Mouse (Mus musculus): ENCODE data around the gene Pitpnm2. TPM values are rescaled to one million over a fixed set of nuclear protein-coding genes. Genes with fewer than 3 reads are reported as not detected.
A peak's percentile ranks its signal among the peaks of the same experiment; 100 is the strongest.

Gene Pitpnm2
- polyA plus RNA-seq, 1 experiment: 5.3 TPM

- H3K4me3 ChIP-seq: no peak overlapping the region
- no peak overlapping the region for H3K4me2 ChIP-seq (ENCODE audit: low read depth)
- no peaks in the 10 kb centered on the region for H3K79me2 ChIP-seq (ENCODE audit: control insufficient read depth, insufficient read depth)
- no peaks in the 10 kb centered on the region for H3K27me3 ChIP-seq (ENCODE audit: control insufficient read depth, insufficient read depth, insufficient read length)
- TF ChIP-seq REST (IDR thresholded peaks at IDR 0.05; ENCODE audit: insufficient read depth, insufficient read length) (no peak), POLR2A (IDR thresholded peaks at IDR 0.05; ENCODE audit: insufficient read length, low read depth) (no peak), MYOG (IDR thresholded peaks at IDR 0.05; ENCODE audit: control insufficient read depth in 1 of 3, insufficient read depth in 1 of 3, insufficient read length in 2 of 3, low read depth in 2 of 3) (no peak), TCF12 (IDR thresholded peaks at IDR 0.05; ENCODE audit: insufficient read depth, poor library complexity, severe bottlenecking) (no peak)
- no peaks in the 10 kb centered on the region for H3K36me3 ChIP-seq (ENCODE audit: control insufficient read depth, insufficient read depth)
- no peak overlapping the region for H3ac ChIP-seq (ENCODE audit: control insufficient read depth, insufficient read length)
Observed at GRCm38 (mm10) chr5:124169224-124169621, 80.3 kb downstream of the Pitpnm2 start.

- Histone ChIP-seq H3K4me2 (ENCODE audit: low read depth) (no peak overlapping the region), H3ac (ENCODE audit: control insufficient read depth, insufficient read length) (no peak overlapping the region), H3K36me3 (ENCODE audit: control insufficient read depth, insufficient read depth) (no peaks in the 10 kb centered on the region), H3K4me3 (no peak overlapping the region), H3K79me2 (ENCODE audit: control insufficient read depth, insufficient read depth) (no peaks in the 10 kb centered on the region), H3K27me3 (ENCODE audit: control insufficient read depth, insufficient read depth, insufficient read length) (no peaks in the 10 kb centered on the region)
- TF ChIP-seq MYOG (IDR thresholded peaks at IDR 0.05; ENCODE audit: control insufficient read depth in 1 of 3, insufficient read depth in 1 of 3, insufficient read length in 2 of 3, low read depth in 2 of 3): no peak
- TF ChIP-seq MYOD1 (IDR thresholded peaks at IDR 0.05; ENCODE audit: control insufficient read depth in 1 of 3, insufficient read length in 2 of 3, low read depth in 2 of 3): peak in 1 of 3 experiments; percentile 8
Observed at GRCm38 (mm10) chr5:124168428-124169223, 80.9 kb downstream of the Pitpnm2 start.

- H3K27me3 ChIP-seq (ENCODE audit: control insufficient read depth, insufficient read depth, insufficient read length): no peaks in the 10 kb centered on the region
- no peaks in the 10 kb centered on the region for H3K79me2 ChIP-seq (ENCODE audit: control insufficient read depth, insufficient read depth)
- H3K4me3 ChIP-seq: no peak overlapping the region
- no peak overlapping the region for H3ac ChIP-seq (ENCODE audit: control insufficient read depth, insufficient read length)
- TF ChIP-seq POLR2AphosphoS2 (IDR thresholded peaks at IDR 0.05; ENCODE audit: insufficient read length, low read depth) (no peak), E2F4 (IDR thresholded peaks at IDR 0.05; ENCODE audit: insufficient read depth) (no peak), MAX (IDR thresholded peaks at IDR 0.05; ENCODE audit: low read depth) (no peak), REST (IDR thresholded peaks at IDR 0.05; ENCODE audit: insufficient read depth, insufficient read length) (no peak), MYOD1 (IDR thresholded peaks at IDR 0.05; ENCODE audit: control insufficient read depth in 1 of 3, insufficient read length in 2 of 3, low read depth in 2 of 3) (no peak), CEBPB (IDR thresholded peaks at IDR 0.05; ENCODE audit: insufficient read depth, poor library complexity, severe bottlenecking) (no peak), SRF (IDR thresholded peaks at IDR 0.05; ENCODE audit: control insufficient read depth, insufficient read length, low read depth) (no peak), POLR2A (IDR thresholded peaks at IDR 0.05; ENCODE audit: insufficient read length, low read depth) (no peak), USF1 (IDR thresholded peaks at IDR 0.05; ENCODE audit: low read depth) (no peak), TCF3 (IDR thresholded peaks at IDR 0.05; ENCODE audit: insufficient read length, low read depth) (no peak), TCF12 (IDR thresholded peaks at IDR 0.05; ENCODE audit: insufficient read depth, poor library complexity, severe bottlenecking) (no peak), MYOG (IDR thresholded peaks at IDR 0.05; ENCODE audit: control insufficient read depth in 1 of 3, insufficient read depth in 1 of 3, insufficient read length in 2 of 3, low read depth in 2 of 3) (no peak)
- H3K4me2 ChIP-seq (ENCODE audit: low read depth): no peak overlapping the region
- H3K36me3 ChIP-seq (ENCODE audit: control insufficient read depth, insufficient read depth): no peaks in the 10 kb centered on the region
Observed at GRCm38 (mm10) chr5:124167621-124168020, 81.9 kb downstream of the Pitpnm2 start.

GRCm38 (mm10) chr5:124166741-124167140 lies 82.8 kb downstream of the Pitpnm2 start:
- TF ChIP-seq TCF3 (IDR thresholded peaks at IDR 0.05; ENCODE audit: insufficient read length, low read depth): no peak
- no peak for TF ChIP-seq TCF12 (IDR thresholded peaks at IDR 0.05; ENCODE audit: insufficient read depth, poor library complexity, severe bottlenecking)
- TF ChIP-seq MAX (IDR thresholded peaks at IDR 0.05; ENCODE audit: low read depth): no peak
- TF ChIP-seq REST (IDR thresholded peaks at IDR 0.05; ENCODE audit: insufficient read depth, insufficient read length): no peak
- TF ChIP-seq POLR2A (IDR thresholded peaks at IDR 0.05; ENCODE audit: insufficient read length, low read depth): no peak
- TF ChIP-seq SRF (IDR thresholded peaks at IDR 0.05; ENCODE audit: control insufficient read depth, insufficient read length, low read depth): no peak
- TF ChIP-seq E2F4 (IDR thresholded peaks at IDR 0.05; ENCODE audit: insufficient read depth): no peak
- no peak for TF ChIP-seq MYOD1 (IDR thresholded peaks at IDR 0.05; ENCODE audit: control insufficient read depth in 1 of 3, insufficient read length in 2 of 3, low read depth in 2 of 3)
- TF ChIP-seq MYOG (IDR thresholded peaks at IDR 0.05; ENCODE audit: control insufficient read depth in 1 of 3, insufficient read depth in 1 of 3, insufficient read length in 2 of 3, low read depth in 2 of 3): no peak
- no peak for TF ChIP-seq CEBPB (IDR thresholded peaks at IDR 0.05; ENCODE audit: insufficient read depth, poor library complexity, severe bottlenecking)
- no peak for TF ChIP-seq USF1 (IDR thresholded peaks at IDR 0.05; ENCODE audit: low read depth)
- no peak for TF ChIP-seq POLR2AphosphoS2 (IDR thresholded peaks at IDR 0.05; ENCODE audit: insufficient read length, low read depth)
- Histone ChIP-seq H3K27me3 (ENCODE audit: control insufficient read depth, insufficient read depth, insufficient read length) (no peaks in the 10 kb centered on the region), H3K79me2 (ENCODE audit: control insufficient read depth, insufficient read depth) (no peaks in the 10 kb centered on the region), H3K4me2 (ENCODE audit: low read depth) (peak overlapping the region; percentile 70), H3ac (ENCODE audit: control insufficient read depth, insufficient read length) (no peak overlapping the region), H3K4me3 (no peak overlapping the region), H3K36me3 (ENCODE audit: control insufficient read depth, insufficient read depth) (no peaks in the 10 kb centered on the region)
